Mouse (Mus musculus) myocyte (in vitro differentiated cells): ENCODE measurements around the gene Zfp827.

Source experiments
- E2F4 ChIP-seq: IDR thresholded peaks from one replicate; pipeline ENCODE4 v1.6.1; 2011; ENCODE audit warnings: mild to moderate bottlenecking, control low read depth, moderate library complexity; ENCODE audit not compliant: insufficient read depth
- MAX ChIP-seq: IDR thresholded peaks from one replicate; pipeline ENCODE4 v1.6.1; 2011; ENCODE audit warnings: low read depth, mild to moderate bottlenecking, control low read depth
- MYOD1 ChIP-seq, 3 experiments: IDR thresholded peaks; one replicate each; pipeline ENCODE4 v1.6.1; 2011; ENCODE audit warnings: control low read depth in 2 of 3, low read depth in 2 of 3, mild to moderate bottlenecking in 2 of 3, moderate library complexity in 1 of 3; ENCODE audit not compliant: insufficient read length in 2 of 3, control insufficient read depth in 1 of 3
- MYOG ChIP-seq, 3 experiments: IDR thresholded peaks; one replicate each; pipeline ENCODE4 v1.6.1; 2011; ENCODE audit warnings: control low read depth in 2 of 3, low read depth in 2 of 3, mild to moderate bottlenecking in 2 of 3; ENCODE audit not compliant: insufficient read length in 2 of 3, control insufficient read depth in 1 of 3, insufficient read depth in 1 of 3
- POLR2A ChIP-seq: IDR thresholded peaks from one replicate; pipeline ENCODE4 v1.6.1; 2011; ENCODE audit warnings: low read depth, mild to moderate bottlenecking, control low read depth, moderate library complexity; ENCODE audit not compliant: insufficient read length
- POLR2AphosphoS2 ChIP-seq: IDR thresholded peaks from one replicate; pipeline ENCODE4 v1.6.1; 2011; ENCODE audit warnings: low read depth, control low read depth; ENCODE audit not compliant: insufficient read length
- SRF ChIP-seq: IDR thresholded peaks from one replicate; pipeline ENCODE4 v1.6.1; 2011; ENCODE audit warnings: low read depth; ENCODE audit not compliant: control insufficient read depth, insufficient read length
- TCF12 ChIP-seq: IDR thresholded peaks from one replicate; pipeline ENCODE4 v1.6.1; 2011; ENCODE audit warnings: mild to moderate bottlenecking, control low read depth; ENCODE audit not compliant: poor library complexity, insufficient read depth, severe bottlenecking
- USF1 ChIP-seq: IDR thresholded peaks from one replicate; pipeline ENCODE4 v1.6.1; 2011; ENCODE audit warnings: low read depth, mild to moderate bottlenecking, control low read depth, moderate library complexity

GRCm38 (mm10) chr8:79096970-79097369 lies 68.7 kb downstream of the Zfp827 start:
- no peak for TF ChIP-seq POLR2A
- TF ChIP-seq POLR2AphosphoS2: no peak
- no peak for TF ChIP-seq MAX
- TF ChIP-seq MYOD1 (IDR thresholded peaks at IDR 0.05; ENCODE audit: control insufficient read depth in 1 of 3, insufficient read length in 2 of 3, low read depth in 2 of 3): no peak
- no peak for TF ChIP-seq TCF12
- no peak for TF ChIP-seq SRF
- TF ChIP-seq USF1: no peak
- no peak for TF ChIP-seq E2F4
- no peak for TF ChIP-seq MYOG (IDR thresholded peaks at IDR 0.05; ENCODE audit: control insufficient read depth in 1 of 3, insufficient read depth in 1 of 3, insufficient read length in 2 of 3, low read depth in 2 of 3)
